ENCODE assay signal across 13 mouse cellular contexts in the genomic region with DNA sequence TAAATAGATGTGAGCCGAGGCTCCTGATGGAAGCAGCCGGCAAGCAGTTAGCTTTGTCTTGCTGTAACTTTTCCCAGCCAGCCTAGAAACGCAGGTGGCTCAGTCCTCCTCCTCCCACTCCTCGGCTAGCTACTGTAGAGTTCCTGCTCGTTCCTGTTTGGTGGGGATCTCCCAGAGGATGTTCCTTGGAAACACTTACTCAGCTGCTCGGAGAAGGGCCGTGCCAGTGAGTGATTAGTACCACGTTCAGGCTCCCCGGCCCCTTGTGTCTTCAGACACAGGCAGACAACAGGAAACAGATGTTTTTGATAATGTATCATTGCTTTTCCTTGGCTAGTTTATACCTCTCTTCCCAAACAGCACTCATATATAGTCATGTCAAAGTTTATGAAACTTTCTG. TPM values are rescaled to one million over a fixed set of nuclear protein-coding genes. Genes with fewer than 3 reads are reported as not detected.
A peak's percentile ranks its signal among the peaks of the same experiment; 100 is the strongest.
DNase-seq lines count a peak whose midpoint lies in the region; ATAC-seq and TF ChIP-seq lines count a peak whose summit lies in the region.
"Had no signal": no experiment of that assay in that cellular context is flagged by ENCODE, and none has a peak within 500 bp of the region (broad histone marks: within the 10 kb centered on the region; RNA-seq: fewer than 3 reads in every experiment).

No protein-coding gene starts in this region.

- TF ChIP-seq POLR2A in embryonic fibroblast, embryonic 13.5 days (IDR thresholded peaks at IDR 0.05; ENCODE audit: low read depth, low read length) = no peak

- peak; percentile 76 for ATAC-seq in heart, postnatal 0 days (ENCODE audit: insufficient read depth, low read depth)
- no peak for ATAC-seq in heart, embryonic 11.5 days (replicated peaks; ENCODE audit: insufficient number of reproducible peaks, low FRiP score, low TSS enrichment)
- no peak for ATAC-seq in megakaryocyte, adult 5-6 weeks (ENCODE audit: poor library complexity, severe bottlenecking)
- ATAC-seq: activated CD4-positive, CD25-positive, alpha-beta regulatory T cell, adult 4 months; intestine, embryonic 15.5 days; midbrain, embryonic 16.5 days had no signal

- no peak for TF ChIP-seq EP300 in heart, postnatal 0 days (IDR thresholded peaks at IDR 0.05; ENCODE audit: low read depth)

- H3K36me3 ChIP-seq in heart, postnatal 0 days (replicated peaks; ENCODE audit: control insufficient read depth, insufficient read depth, low read length) = peaks cover 72% of the 10 kb centered on the region
- peaks cover 20% of the 10 kb centered on the region for H3K36me3 ChIP-seq in heart, embryonic 11.5 days (ENCODE audit: control insufficient read depth, insufficient read depth, low read length)
- peaks cover 93% of the 10 kb centered on the region for H3K36me3 ChIP-seq in megakaryocyte, embryonic 14.5 days (replicated peaks; ENCODE audit: low read length)

- H3K27ac ChIP-seq in heart, postnatal 0 days (ENCODE audit: low read depth) = peak overlapping the region; percentile 25
- H3K27ac ChIP-seq in heart, embryonic 11.5 days (ENCODE audit: low read depth, low read length) = no peak overlapping the region
- peak overlapping the region; percentile 44; the same call in 1 of the 2 replicates for H3K27ac ChIP-seq in embryonic fibroblast, embryonic 13.5 days (ENCODE audit: insufficient read depth, low read length)
- H3K27ac ChIP-seq: intestine, embryonic 15.5 days had no signal

- 0 out of 2 replicates have a peak overlapping the region, but pooled peaks have one; percentile 6 for H3K9ac ChIP-seq in heart, postnatal 0 days (replicated peaks; ENCODE audit: low read depth, low read length)
- H3K9ac ChIP-seq in heart, embryonic 11.5 days (ENCODE audit: low read depth, low read length) = no peak overlapping the region
- H3K9ac ChIP-seq: intestine, embryonic 15.5 days; lung, embryonic 14.5 days had no signal

- no peak overlapping the region for H3K4me3 ChIP-seq in heart, postnatal 0 days (ENCODE audit: low read depth, low read length)
- no peak overlapping the region for H3K4me3 ChIP-seq in heart, embryonic 11.5 days (ENCODE audit: low read depth, low read length)
- H3K4me3 ChIP-seq in megakaryocyte, embryonic 14.5 days (replicated peaks) = peak overlapping the region; percentile 58
- no peak overlapping the region for H3K4me3 ChIP-seq in embryonic fibroblast, embryonic 13.5 days (ENCODE audit: insufficient read depth, low read length)
- H3K4me3 ChIP-seq: intestine, embryonic 15.5 days had no signal

- no peaks in the 10 kb centered on the region for H3K27me3 ChIP-seq in heart, postnatal 0 days (ENCODE audit: control insufficient read depth, insufficient read depth, low read length)
- no peaks in the 10 kb centered on the region for H3K27me3 ChIP-seq in heart, embryonic 11.5 days (ENCODE audit: control insufficient read depth, insufficient read depth, low read length)
- H3K27me3 ChIP-seq in megakaryocyte, embryonic 14.5 days (replicated peaks) = no peaks in the 10 kb centered on the region
- H3K27me3 ChIP-seq: intestine, embryonic 15.5 days had no signal

- peak; percentile 47 for DNase-seq in heart, postnatal 0 days (ENCODE audit: low spot score)
- no peak for DNase-seq in urinary bladder, postnatal 4 days (ENCODE audit: low spot score in 2 of 2)
- DNase-seq in cerebellum, postnatal 14 days = no peak
- DNase-seq: lung, embryonic 14.5 days; right cerebral cortex, postnatal 14 days; thymus, postnatal 4 days had no signal

- no peak overlapping the region for H3K4me2 ChIP-seq in heart, postnatal 0 days (ENCODE audit: low read depth, low read length)
- no peak overlapping the region for H3K4me2 ChIP-seq in heart, embryonic 11.5 days
- H3K4me2 ChIP-seq: intestine, embryonic 15.5 days; lung, embryonic 14.5 days had no signal

- TF ChIP-seq CTCF in heart, postnatal 0 days (IDR thresholded peaks at IDR 0.05; ENCODE audit: low read depth) = no peak
- no peak for TF ChIP-seq CTCF in embryonic fibroblast, embryonic 13.5 days (IDR thresholded peaks at IDR 0.05; ENCODE audit: borderline replicate concordance, insufficient read depth, low read length)

- 50% methylated on average over 9 of the region's 9 CpGs for WGBS in heart, postnatal 0 days
- WGBS in heart, embryonic 11.5 days (ENCODE audit: insufficient replicate concordance) = 44% methylated on average over 9 of the region's 9 CpGs

- no peaks in the 10 kb centered on the region; the same call in 1 of the 2 replicates for H3K9me3 ChIP-seq in heart, postnatal 0 days (replicated peaks; ENCODE audit: control insufficient read depth, low read length)
- no peaks in the 10 kb centered on the region for H3K9me3 ChIP-seq in heart, embryonic 11.5 days (replicated peaks; ENCODE audit: control insufficient read depth, low read length)
- H3K9me3 ChIP-seq in megakaryocyte, embryonic 14.5 days = peaks cover 6% of the 10 kb centered on the region
- H3K9me3 ChIP-seq: intestine, embryonic 15.5 days had no signal

- H3K4me1 ChIP-seq in heart, postnatal 0 days (ENCODE audit: control insufficient read depth, insufficient read depth) = no peaks in the 10 kb centered on the region
- 0 out of 2 replicates have a peak, but pooled peaks cover 3% of the 10 kb centered on the region for H3K4me1 ChIP-seq in heart, embryonic 11.5 days (ENCODE audit: control insufficient read depth, insufficient read depth, low read length)
- H3K4me1 ChIP-seq in megakaryocyte, embryonic 14.5 days = peaks cover 55% of the 10 kb centered on the region
- no peaks in the 10 kb centered on the region; the same call in none of the 2 replicates for H3K4me1 ChIP-seq in embryonic fibroblast, embryonic 13.5 days (ENCODE audit: control insufficient read depth, insufficient read depth, low read length)
- H3K4me1 ChIP-seq: intestine, embryonic 15.5 days had no signal

RNA-seq across cellular contexts. Expression of a gene that starts 6.6 kb away (rescaled TPM):
- total RNA-seq in heart, postnatal 0 days (2014; rRNA removed; ENCODE audit: low replicate concordance) = 3.6 and 4.8 TPM in 2 replicates
- 8.2 and 9.2 TPM in 2 replicates for polyA plus RNA-seq in heart, postnatal 0 days (2015; fragmentation: Nextera tagmentation; extraction: Ambion mirVana)
- polyA plus RNA-seq in heart, embryonic 11.5 days (2014; fragmentation: Nextera tagmentation; extraction: Ambion mirVana) = 15.6 and 17.0 TPM in 2 replicates
- polyA plus RNA-seq in megakaryocyte, embryonic 14.5 days (2012; ENCODE audit: insufficient read depth, low replicate concordance) = 2.0 TPM in 1 of 2 replicates, not detected in the other
- total RNA-seq in megakaryocyte, adult 5-6 weeks (2015) = 15.8 and 16.5 TPM in 2 replicates
- 12.2 and 18.6 TPM in 2 replicates for total RNA-seq in megakaryocyte, adult 5-6 weeks (2017)
- polyA plus RNA-seq in embryonic fibroblast, embryonic 13.5 days (2011; ENCODE audit: insufficient read length, low read depth, missing spikeins) = 11.2 and 15.9 TPM in 2 replicates

RNA-seq across cellular contexts. Expression of a gene that starts 6.7 kb away (rescaled TPM):
- total RNA-seq in heart, postnatal 0 days (2014; rRNA removed; ENCODE audit: low replicate concordance) = 267 and 282 TPM in 2 replicates
- 165 and 173 TPM in 2 replicates for polyA plus RNA-seq in heart, postnatal 0 days (2015; fragmentation: Nextera tagmentation; extraction: Ambion mirVana)
- 277 and 291 TPM in 2 replicates for polyA plus RNA-seq in heart, embryonic 11.5 days (2014; fragmentation: Nextera tagmentation; extraction: Ambion mirVana)
- 1,300 and 3,413 TPM in 2 replicates for polyA plus RNA-seq in megakaryocyte, embryonic 14.5 days (2012; ENCODE audit: insufficient read depth, low replicate concordance)
- total RNA-seq in megakaryocyte, adult 5-6 weeks (2015) = 755 and 789 TPM in 2 replicates
- 996 and 1,155 TPM in 2 replicates for total RNA-seq in megakaryocyte, adult 5-6 weeks (2017)
- 769 and 953 TPM in 2 replicates for polyA plus RNA-seq in embryonic fibroblast, embryonic 13.5 days (2011; ENCODE audit: insufficient read length, low read depth, missing spikeins)

RNA-seq across cellular contexts. Expression of a gene that starts 16.3 kb away (rescaled TPM):
- 1.1 and 6.3 TPM in 2 replicates for total RNA-seq in heart, postnatal 0 days (2014; rRNA removed; ENCODE audit: low replicate concordance)
- 6.5 and 7.2 TPM in 2 replicates for polyA plus RNA-seq in heart, postnatal 0 days (2015; fragmentation: Nextera tagmentation; extraction: Ambion mirVana)
- polyA plus RNA-seq in heart, embryonic 11.5 days (2014; fragmentation: Nextera tagmentation; extraction: Ambion mirVana) = 7.5 and 9.3 TPM in 2 replicates
- 0.62 TPM in 1 of 2 replicates, not detected in the other for polyA plus RNA-seq in megakaryocyte, embryonic 14.5 days (2012; ENCODE audit: insufficient read depth, low replicate concordance)
- total RNA-seq in megakaryocyte, adult 5-6 weeks (2015) = 11.6 and 13.3 TPM in 2 replicates
- 7.8 and 11.1 TPM in 2 replicates for total RNA-seq in megakaryocyte, adult 5-6 weeks (2017)
- 4.1 and 4.3 TPM in 2 replicates for polyA plus RNA-seq in embryonic fibroblast, embryonic 13.5 days (2011; ENCODE audit: insufficient read length, low read depth, missing spikeins)

RNA-seq across cellular contexts. Expression of a gene that starts 44.7 kb away (rescaled TPM):
- total RNA-seq in heart, postnatal 0 days (2014; rRNA removed; ENCODE audit: low replicate concordance) = 0.15 TPM in 1 of 2 replicates, not detected in the other
- polyA plus RNA-seq in heart, postnatal 0 days (2015; fragmentation: Nextera tagmentation; extraction: Ambion mirVana) = 0.58 and 0.83 TPM in 2 replicates
- 1.2 TPM in 2 replicates for polyA plus RNA-seq in heart, embryonic 11.5 days (2014; fragmentation: Nextera tagmentation; extraction: Ambion mirVana)
- 1.2 TPM in 1 of 2 replicates, not detected in the other for polyA plus RNA-seq in megakaryocyte, embryonic 14.5 days (2012; ENCODE audit: insufficient read depth, low replicate concordance)
- 195 and 212 TPM in 2 replicates for total RNA-seq in megakaryocyte, adult 5-6 weeks (2015)
- 204 and 237 TPM in 2 replicates for total RNA-seq in megakaryocyte, adult 5-6 weeks (2017)
- 0.43 and 1.4 TPM in 2 replicates for polyA plus RNA-seq in embryonic fibroblast, embryonic 13.5 days (2011; ENCODE audit: insufficient read length, low read depth, missing spikeins)

RNA-seq across cellular contexts. Expression of a gene that starts 45.3 kb away (rescaled TPM):
- total RNA-seq in heart, postnatal 0 days (2014; rRNA removed; ENCODE audit: low replicate concordance) = 126 and 153 TPM in 2 replicates
- polyA plus RNA-seq in heart, postnatal 0 days (2015; fragmentation: Nextera tagmentation; extraction: Ambion mirVana) = 59.4 and 63.2 TPM in 2 replicates
- polyA plus RNA-seq in heart, embryonic 11.5 days (2014; fragmentation: Nextera tagmentation; extraction: Ambion mirVana) = 52.0 and 61.8 TPM in 2 replicates
- polyA plus RNA-seq in megakaryocyte, embryonic 14.5 days (2012; ENCODE audit: insufficient read depth, low replicate concordance) = 1.3 and 13.6 TPM in 2 replicates
- 25.0 and 26.2 TPM in 2 replicates for total RNA-seq in megakaryocyte, adult 5-6 weeks (2015)
- total RNA-seq in megakaryocyte, adult 5-6 weeks (2017) = 22.6 and 24.4 TPM in 2 replicates
- polyA plus RNA-seq in embryonic fibroblast, embryonic 13.5 days (2011; ENCODE audit: insufficient read length, low read depth, missing spikeins) = 0.32 and 1.0 TPM in 2 replicates
